Mouse (Mus musculus) liver, embryonic 11.5 days (tissue): Measurements from ENCODE around the gene Polr2c. TPM values are rescaled to one million over a fixed set of nuclear protein-coding genes. Genes with fewer than 3 reads are reported as not detected.
"Not testable (repeated sequence)": the region's sequence is repeated elsewhere in the genome, so short reads cannot be mapped to it uniquely, and the experiment has no call there.

ENCODE experiments used
- ATAC-seq: fragments of 200-750 bp; cut with Nextera tagmentation; replicated peaks from 2 replicates; pipeline ENCODE4 v1.8.0; 2017; ENCODE audit warnings: moderate number of reproducible peaks, mild to moderate bottlenecking, moderate TSS enrichment, moderate library complexity; ENCODE audit not compliant: low FRiP score
- DNase-seq: peaks from one replicate; pipeline ENCODE4 v3.0.0-alpha.2; 2017; ENCODE audit warnings: low spot score
- H3K27ac ChIP-seq: fragments of 300-500 bp; sonication (generic); 2 replicates; pipeline ENCODE4 v1.5.1; 2014; ENCODE audit warnings: mild to moderate bottlenecking, low read depth, low read length, control low read depth
- H3K27me3 ChIP-seq: fragments of 300-500 bp; sonication (generic); replicated peaks from 2 replicates; pipeline ENCODE4 v1.6.1; 2014; ENCODE audit warnings: low read length, mixed read lengths; ENCODE audit not compliant: control insufficient read depth, insufficient read depth
- H3K36me3 ChIP-seq: fragments of 300-500 bp; sonication (generic); 2 replicates; pipeline ENCODE4 v1.6.1; 2014; ENCODE audit warnings: mild to moderate bottlenecking, low read length, moderate library complexity, mixed read lengths; ENCODE audit not compliant: control insufficient read depth, insufficient read depth
- H3K4me1 ChIP-seq: fragments of 300-500 bp; sonication (generic); replicated peaks from 2 replicates; pipeline ENCODE4 v1.6.1; 2014; ENCODE audit warnings: low read length, mixed read lengths; ENCODE audit not compliant: control insufficient read depth, insufficient read depth
- H3K4me2 ChIP-seq: fragments of 300-500 bp; sonication (generic); 2 replicates; pipeline ENCODE4 v1.6.1; 2014; ENCODE audit warnings: mild to moderate bottlenecking, control low read depth, moderate library complexity
- H3K4me3 ChIP-seq: fragments of 300-500 bp; sonication (generic); 2 replicates; pipeline ENCODE4 v1.5.1; 2014; ENCODE audit warnings: low read depth, low read length, control low read depth
- H3K9ac ChIP-seq: fragments of 300-500 bp; sonication (generic); 2 replicates; pipeline ENCODE4 v1.6.1; 2014; ENCODE audit warnings: low read depth, low read length, control low read depth
- H3K9me3 ChIP-seq: fragments of 300-500 bp; sonication (generic); 2 replicates; pipeline ENCODE4 v1.6.1; 2016; ENCODE audit warnings: low read length, inconsistent platforms, mixed read lengths; ENCODE audit not compliant: control insufficient read depth
- WGBS: fragments of 180-500 bp; shearing (Covaris S2); extraction: QIAGEN DNeasy Blood & Tissue Kit; methylation state at CpG from one replicate; pipeline ENCODE4 v1.1.7; 2014; 5-methylcytosine and 5-hydroxymethylcytosine counted together
- polyA plus RNA-seq: library from polyadenylated mRNA; unstranded; fragments of >200 nt; fragmentation: Nextera tagmentation; extraction: Ambion mirVana; gene quantifications from 2 replicates; pipeline ENCODE4 v1.2.1, GENCODE M21; 2014

Polr2c gene
- polyA plus RNA-seq, 1 experiment from 2014 or later, result 162 TPM

GRCm38 (mm10) chr8:94836456-94837240, 20.6 kb upstream of the Polr2c start:
- no peaks in the 10 kb centered on the region for H3K9me3 ChIP-seq
- peak overlapping the region; percentile 91 for H3K4me2 ChIP-seq
- H3K27me3 ChIP-seq, result no peaks in the 10 kb centered on the region
- peak overlapping the region; percentile 93 for H3K27ac ChIP-seq
- H3K4me1 ChIP-seq, result peaks cover 14% of the 10 kb centered on the region
- ATAC-seq (no peak), DNase-seq (no peak)
- H3K9ac ChIP-seq, result peak overlapping the region; percentile 98
- 60% methylated on average over 11 of the region's 11 CpGs for WGBS
- H3K4me3 ChIP-seq, result peak overlapping the region; percentile 98
- H3K36me3 ChIP-seq, result peaks cover 4% of the 10 kb centered on the region

DNA sequence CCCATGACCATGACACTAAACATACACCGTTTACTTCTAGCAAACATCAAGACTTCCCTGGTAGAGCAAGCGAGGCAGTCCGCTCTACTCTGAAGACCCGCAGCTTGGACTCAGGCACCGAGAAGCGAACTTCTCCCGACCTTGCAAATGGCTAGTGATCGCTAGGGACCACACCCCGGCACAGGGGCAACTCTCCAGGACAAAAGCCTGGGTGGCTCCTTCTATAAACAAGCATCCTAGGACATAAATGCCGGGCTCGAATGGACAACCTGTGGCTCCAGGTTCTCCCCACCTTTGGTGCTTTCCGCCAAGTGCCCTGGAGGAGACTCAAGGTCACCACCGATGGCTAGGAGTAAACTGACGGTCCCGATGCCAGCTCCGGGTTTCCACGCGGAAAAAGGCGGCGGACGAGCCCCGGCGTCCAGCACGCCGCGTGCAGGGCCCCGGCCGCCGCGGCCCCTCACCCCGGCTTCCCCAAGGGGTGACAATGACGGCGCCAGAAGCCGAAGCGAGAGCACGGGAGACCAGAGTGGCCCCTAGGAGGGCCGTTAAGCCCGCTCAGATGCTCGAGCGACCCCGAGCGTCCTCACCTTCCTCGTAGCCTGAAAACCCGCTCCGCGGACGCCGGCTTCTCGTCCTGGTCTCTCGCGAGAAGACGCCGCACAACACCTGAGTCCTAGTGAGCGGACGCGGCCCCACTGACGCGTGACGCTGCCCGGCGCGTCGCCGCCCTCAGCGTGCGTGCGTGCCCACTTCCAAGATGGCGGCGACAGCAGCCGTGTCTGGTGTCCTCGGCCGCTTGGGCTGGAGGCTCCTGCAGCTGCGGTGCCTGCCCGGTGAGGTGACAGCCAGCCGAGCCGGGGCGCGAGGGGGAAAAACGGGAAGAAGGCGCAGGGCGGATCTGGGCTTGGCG, 19.3 kb upstream of the Polr2c start, which contains the start of the genes Coq9 and Ciapin1:
Gene Coq9, plus strand, starts transcription at position 660 of the 913 bp plus-strand sequence.
Gene Ciapin1, minus strand, starts transcription at position 697 of the 913 bp plus-strand sequence.
- WGBS, result under 1% methylated on average over 82 of the region's 82 CpGs
- DNase-seq (peak; percentile 93), ATAC-seq (peak; percentile 93)
- Histone ChIP-seq H3K27ac (peak within 1 kb of the TSS; percentile 93), H3K4me2 (peak within 1 kb of the TSS; percentile 91), H3K4me1 (peaks cover 14% of the 10 kb centered on the region), H3K9me3 (no peaks in the 10 kb centered on the region), H3K9ac (peak within 1 kb of the TSS; percentile 98), H3K4me3 (peak within 1 kb of the TSS; percentile 98), H3K27me3 (no peaks in the 10 kb centered on the region), H3K36me3 (peaks cover 4% of the 10 kb centered on the region; the same call in 1 of the 2 replicates)

DNA sequence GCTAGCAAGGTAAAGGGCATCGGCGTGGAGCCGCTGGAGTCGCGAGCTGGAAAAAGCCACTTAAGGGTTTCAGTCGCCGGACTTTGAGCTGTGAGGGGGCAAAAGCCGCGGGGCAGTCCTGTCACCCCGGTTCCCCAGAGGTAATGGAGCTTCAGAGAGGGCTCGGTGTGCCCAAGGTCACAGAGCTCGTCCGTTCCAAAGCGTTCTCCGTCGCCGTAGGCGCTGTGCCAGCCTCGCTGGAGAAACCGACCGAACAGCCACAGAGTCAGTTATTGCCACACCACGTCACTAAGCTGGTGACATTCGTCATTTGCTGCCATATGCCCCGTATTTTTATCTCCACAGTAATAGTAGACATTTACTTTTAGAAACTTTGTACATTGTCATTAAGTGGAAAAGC, 18.6 kb upstream of the Polr2c start:
- H3K27me3 ChIP-seq, result no peaks in the 10 kb centered on the region
- peak overlapping the region; percentile 79 for H3K4me2 ChIP-seq
- no peaks in the 10 kb centered on the region for H3K9me3 ChIP-seq
- H3K9ac ChIP-seq, result peak overlapping the region; percentile 98
- H3K4me1 ChIP-seq, result peaks cover 14% of the 10 kb centered on the region
- no peak for DNase-seq
- under 1% methylated on average over 24 of the region's 24 CpGs for WGBS
- peak overlapping the region; percentile 93 for H3K27ac ChIP-seq
- ATAC-seq, result peak; percentile 62
- peaks cover 4% of the 10 kb centered on the region; the same call in 1 of the 2 replicates for H3K36me3 ChIP-seq
- peak overlapping the region; percentile 98 for H3K4me3 ChIP-seq

DNA sequence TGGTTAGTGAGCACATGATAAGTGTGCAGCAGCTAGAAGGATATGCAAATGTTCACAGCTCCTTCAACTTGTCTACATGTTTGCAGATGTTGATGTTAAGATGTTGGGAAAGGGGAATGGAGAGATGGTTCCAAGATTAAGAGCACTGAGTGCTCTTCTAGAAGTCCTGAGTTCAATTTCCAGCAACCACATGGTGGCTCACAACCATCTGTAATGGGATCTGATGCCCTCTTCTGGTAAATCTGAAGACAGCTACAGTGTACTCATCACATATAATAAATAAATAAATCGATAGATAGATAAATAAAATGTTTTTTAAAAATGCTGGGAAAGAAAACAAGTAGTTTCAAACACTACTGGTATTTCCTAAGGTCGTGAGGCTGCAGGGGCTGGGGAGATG, 16.1 kb upstream of the Polr2c start:
- Histone ChIP-seq H3K36me3 (peaks cover 18% of the 10 kb centered on the region), H3K27ac (no peak overlapping the region), H3K27me3 (no peaks in the 10 kb centered on the region), H3K9me3 (no peaks in the 10 kb centered on the region), H3K9ac (no peak overlapping the region), H3K4me1 (peaks cover 14% of the 10 kb centered on the region), H3K4me3 (no peak overlapping the region), H3K4me2 (no peak overlapping the region)
- 38% methylated on average over 2 of the region's 2 CpGs for WGBS
- no peak for ATAC-seq
- no peak for DNase-seq

DNA sequence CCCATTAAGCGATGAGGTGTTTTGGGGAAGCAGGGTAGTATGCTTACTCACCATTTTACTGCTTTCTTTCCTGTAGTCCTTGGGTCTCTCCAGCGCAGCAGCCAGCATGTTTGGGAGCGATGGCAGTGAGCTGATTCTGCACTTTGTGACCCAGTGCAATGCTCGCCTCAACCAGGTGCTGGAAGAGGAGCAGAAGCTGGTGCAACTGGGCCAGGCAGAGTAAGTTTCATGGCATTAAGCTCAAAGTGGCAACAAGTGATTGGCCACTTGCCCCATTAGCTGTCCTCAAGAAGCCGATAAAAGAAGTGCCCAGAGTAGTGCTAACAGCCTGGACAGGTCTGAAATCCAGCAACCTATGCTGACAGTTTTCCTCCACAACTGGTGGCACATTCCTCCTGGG, 7.2 kb upstream of the Polr2c start:
- ATAC-seq (no peak), DNase-seq (no peak)
- WGBS, result 94% methylated on average over 5 of the region's 5 CpGs
- H3K9me3 ChIP-seq, result no peaks in the 10 kb centered on the region
- no peaks in the 10 kb centered on the region for H3K4me1 ChIP-seq
- H3K4me3 ChIP-seq, result no peak overlapping the region
- H3K27ac ChIP-seq, result no peak overlapping the region
- no peak overlapping the region for H3K9ac ChIP-seq
- peaks cover 40% of the 10 kb centered on the region for H3K36me3 ChIP-seq
- H3K4me2 ChIP-seq, result no peak overlapping the region
- H3K27me3 ChIP-seq, result no peaks in the 10 kb centered on the region

DNA sequence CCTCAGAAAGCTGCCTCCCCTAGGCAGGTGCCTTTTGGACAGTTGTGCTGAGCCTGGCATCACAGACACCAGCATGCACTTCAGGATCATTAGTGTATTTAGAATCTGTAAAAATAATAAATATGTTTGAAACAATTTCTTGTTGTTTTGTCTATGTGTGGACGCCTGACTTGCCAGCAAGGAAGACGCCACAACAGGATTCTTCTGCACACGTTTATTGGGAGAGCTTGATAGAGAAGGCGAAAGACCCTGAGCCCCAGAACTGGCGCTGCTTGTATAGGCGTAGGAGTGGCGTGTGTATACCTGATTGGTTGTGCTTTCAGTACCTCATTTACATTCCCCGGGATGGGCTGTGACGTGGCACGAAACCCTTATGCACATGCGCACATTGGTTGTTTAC, 2.5 kb upstream of the Polr2c start:
- WGBS, result 89% methylated on average over 11 of the region's 11 CpGs
- H3K9ac ChIP-seq, H3K4me2 ChIP-seq, DNase-seq, ATAC-seq, H3K27me3 ChIP-seq, H3K27ac ChIP-seq, H3K4me3 ChIP-seq, H3K9me3 ChIP-seq: not testable (repeated sequence)
- Histone ChIP-seq H3K36me3 (peaks cover 22% of the 10 kb centered on the region), H3K4me1 (peaks cover 10% of the 10 kb centered on the region)

GRCm38 (mm10) chr8:94857011-94857345, 272 bp upstream of the Polr2c start:
- Histone ChIP-seq H3K9ac (peak overlapping the region; percentile 92; the same call in 1 of the 2 replicates), H3K4me3 (peak overlapping the region; percentile 96), H3K9me3 (no peaks in the 10 kb centered on the region), H3K4me1 (peaks cover 10% of the 10 kb centered on the region), H3K27ac (no peak overlapping the region), H3K4me2 (peak overlapping the region; percentile 18), H3K27me3 (no peaks in the 10 kb centered on the region), H3K36me3 (peaks cover 18% of the 10 kb centered on the region)
- ATAC-seq (peak; percentile 16), DNase-seq (no peak)
- 33% methylated on average over 5 of the region's 5 CpGs for WGBS

DNA sequence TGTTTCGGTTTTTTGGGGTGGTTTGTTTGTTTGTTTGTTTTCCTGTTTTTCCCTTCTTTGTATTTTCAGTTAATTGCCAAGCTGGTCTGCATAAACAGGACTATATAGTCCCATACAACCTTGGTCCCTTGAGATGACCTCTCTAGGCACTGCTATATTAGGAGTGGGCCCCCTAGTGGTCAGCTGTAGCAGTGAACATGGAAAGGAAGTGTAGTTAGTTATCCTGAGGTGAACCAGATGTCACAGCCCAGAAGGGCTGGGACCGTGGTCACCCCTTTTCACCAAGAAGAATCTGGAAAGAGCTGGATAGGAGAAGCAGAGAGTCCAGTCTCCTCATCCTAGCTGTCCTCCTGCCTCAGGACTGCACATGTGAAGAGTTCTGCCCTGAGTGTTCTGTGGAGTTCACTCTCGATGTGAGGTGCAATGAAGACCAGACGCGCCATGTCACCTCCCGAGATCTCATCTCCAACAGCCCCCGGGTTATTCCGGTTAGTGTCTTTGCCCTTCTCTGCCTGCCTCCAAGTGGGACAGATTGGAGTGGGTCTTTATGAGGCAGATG, 4.2 kb downstream of the Polr2c start:
- Histone ChIP-seq H3K27ac (no peak overlapping the region), H3K9me3 (no peaks in the 10 kb centered on the region), H3K27me3 (no peaks in the 10 kb centered on the region), H3K4me2 (no peak overlapping the region), H3K36me3 (peaks cover 32% of the 10 kb centered on the region; the same call in 1 of the 2 replicates), H3K4me1 (peaks cover 37% of the 10 kb centered on the region), H3K4me3 (no peak overlapping the region), H3K9ac (no peak overlapping the region)
- DNase-seq (peak; percentile 58), ATAC-seq (no peak)
- WGBS, result 67% methylated on average over 8 of the region's 8 CpGs
